Mouse (Mus musculus) bone marrow, adult 2 months (tissue): ENCODE results near the gene Spata5. TPM values are rescaled to one million over a fixed set of nuclear protein-coding genes. Genes with fewer than 3 reads are reported as not detected.

ENCODE experiments used
- H3K27ac ChIP-seq: fragments of 200-500 bp; 2 replicates; pipeline ENCODE4 v1.5.1; 2012; ENCODE audit warnings: low read depth, mild to moderate bottlenecking, control low read depth, inconsistent platforms, low read length; ENCODE audit not compliant: control insufficient read depth, poor library complexity, insufficient read depth
- H3K4me1 ChIP-seq: fragments of 200-500 bp; 2 replicates; pipeline ENCODE4 v1.6.1; 2011; ENCODE audit warnings: low read length; ENCODE audit not compliant: control insufficient read depth, insufficient read depth
- H3K4me3 ChIP-seq: fragments of 200-500 bp; replicated peaks from 2 replicates; pipeline ENCODE3; 2011; ENCODE audit warnings: mild to moderate bottlenecking, low read depth, low read length, control low read depth; ENCODE audit not compliant: control insufficient read depth
- CTCF ChIP-seq: fragments of 200-500 bp; IDR thresholded peaks from 2 replicates; pipeline ENCODE4 v1.5.1; 2011; ENCODE audit warnings: low read length, control low read depth; ENCODE audit not compliant: control insufficient read depth, insufficient read depth
- POLR2A ChIP-seq: fragments of 200-500 bp; IDR thresholded peaks from 2 replicates; pipeline ENCODE4 v1.6.1; 2011; ENCODE audit warnings: low read depth, mild to moderate bottlenecking, control low read depth, low read length, borderline replicate concordance; ENCODE audit not compliant: control insufficient read depth
- WGBS: fragments of 180-500 bp; shearing (Covaris S2); methylation state at CpG from one replicate; pipeline ENCODE4 v1.1.7; 2018; 5-methylcytosine and 5-hydroxymethylcytosine counted together
- polyA plus RNA-seq: library from polyadenylated mRNA; stranded (reverse); fragments of >200 nt; gene quantifications from 2 replicates; pipeline ENCODE4 v1.2.4, GENCODE M21; 2011; ENCODE audit warnings: low replicate concordance; ENCODE audit not compliant: missing spikeins, insufficient read depth, insufficient read length

The Spata5 gene
- polyA plus RNA-seq, 1 experiment: 11.7 TPM

DNA sequence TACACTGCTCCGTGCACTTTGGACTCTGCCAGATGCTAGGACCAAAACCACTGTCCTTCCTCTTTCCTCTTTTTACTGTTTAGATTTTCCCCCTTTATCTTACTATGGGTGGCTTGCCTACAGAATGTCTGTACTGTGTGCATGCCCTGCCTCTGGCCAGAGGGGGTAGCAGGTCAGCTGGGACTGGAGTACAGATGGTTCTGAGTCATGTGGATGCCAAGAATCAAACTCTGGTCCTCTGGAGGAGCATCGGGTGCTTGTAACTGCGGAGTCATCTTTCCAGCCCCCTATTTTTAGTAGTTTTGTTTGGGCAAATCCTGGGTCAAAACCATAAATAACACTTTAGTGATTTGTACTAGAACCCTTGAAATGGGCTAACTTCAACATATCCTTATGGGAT lies 6.2 kb upstream of the Spata5 start:
- H3K4me1 ChIP-seq: no peaks in the 10 kb centered on the region
- H3K4me3 ChIP-seq: no peak overlapping the region
- no peak overlapping the region for H3K27ac ChIP-seq
- no peak for TF ChIP-seq CTCF
- no peak for TF ChIP-seq POLR2A
- WGBS: 82% methylated on average over 3 of the region's 3 CpGs

DNA sequence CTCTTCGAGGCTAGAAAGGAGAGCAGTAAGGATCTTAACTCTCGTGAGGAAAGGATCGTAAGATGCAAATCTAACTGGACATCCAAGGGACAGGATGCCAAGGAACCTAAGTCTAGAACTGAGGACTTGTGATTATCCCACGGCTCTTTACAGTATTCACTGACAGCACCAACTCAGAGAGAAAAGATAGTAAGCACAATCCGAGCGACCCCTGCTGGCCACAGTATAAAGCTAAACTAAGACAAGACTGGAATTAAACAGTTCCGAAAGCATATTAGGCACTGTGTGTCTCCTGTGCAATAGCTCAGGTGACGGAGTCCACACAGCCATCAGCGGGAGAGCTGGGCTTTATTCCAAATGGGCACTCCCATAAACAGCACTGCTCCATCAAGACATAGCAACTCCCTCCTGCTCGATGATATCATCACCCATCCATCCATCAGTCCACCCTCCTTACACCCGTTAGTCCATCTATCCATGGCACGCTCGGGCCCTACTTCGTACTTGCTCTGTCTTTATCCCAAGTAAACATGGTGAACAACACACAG lies 5.2 kb upstream of the Spata5 start:
- TF ChIP-seq CTCF (no peak), POLR2A (no peak)
- Histone ChIP-seq H3K27ac (no peak overlapping the region), H3K4me1 (no peaks in the 10 kb centered on the region), H3K4me3 (no peak overlapping the region)
- 54% methylated on average over 14 of the region's 14 CpGs for WGBS

DNA sequence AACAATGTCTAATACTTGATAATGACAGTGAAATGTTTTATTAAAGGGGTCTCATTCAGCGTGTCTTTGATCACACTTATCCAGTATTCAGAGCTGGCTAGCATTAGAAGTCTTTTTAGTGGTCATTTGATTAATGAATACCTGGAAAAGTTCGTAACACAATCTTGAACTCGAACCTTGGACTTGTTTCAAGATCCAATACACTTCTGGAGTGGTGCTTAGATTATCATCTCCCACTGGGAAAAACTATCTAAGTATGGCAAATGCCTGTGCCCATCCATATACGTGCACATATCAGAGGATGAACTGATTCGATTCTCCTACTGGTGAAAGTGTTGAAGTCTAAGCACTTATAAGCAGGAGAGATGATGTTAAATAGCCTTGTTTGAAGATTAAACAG lies 1.4 kb upstream of the Spata5 start:
- Histone ChIP-seq H3K27ac (no peak overlapping the region), H3K4me3 (no peak overlapping the region), H3K4me1 (no peaks in the 10 kb centered on the region)
- TF ChIP-seq CTCF (no peak), POLR2A (no peak)
- WGBS: 65% methylated on average over 5 of the region's 5 CpGs

DNA sequence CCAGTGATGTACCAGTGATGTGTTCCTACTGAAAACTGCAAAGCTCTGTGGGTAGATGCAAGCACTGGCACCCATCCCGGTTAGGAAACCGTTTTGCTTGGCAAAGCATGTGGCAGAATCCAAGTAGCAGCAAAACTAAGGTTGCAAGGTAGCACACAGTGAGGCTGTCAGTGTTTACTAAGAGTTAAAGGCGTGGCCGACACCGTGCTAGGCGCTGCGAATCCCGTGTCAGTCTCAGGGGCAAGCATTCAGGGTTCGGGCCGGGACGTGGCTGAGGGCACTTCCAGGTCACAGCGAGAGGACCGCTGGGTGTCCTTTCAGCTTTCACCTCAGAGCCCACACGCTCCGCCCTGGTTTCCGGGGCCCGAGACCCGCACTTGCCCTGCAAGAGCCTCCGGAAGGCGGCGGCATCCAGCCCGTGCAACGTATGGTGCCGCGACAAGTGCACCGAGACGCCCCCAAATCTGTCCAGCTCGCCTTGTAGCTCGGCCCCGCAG lies 687 bp upstream of the Spata5 start:
- Histone ChIP-seq H3K4me1 (no peaks in the 10 kb centered on the region), H3K4me3 (peak overlapping the region; percentile 73), H3K27ac (peak overlapping the region; percentile 92)
- TF ChIP-seq CTCF: 0 out of 2 replicates have a peak, but pooled peaks have one; percentile 7
- TF ChIP-seq POLR2A: 0 out of 2 replicates have a peak, but pooled peaks have one; percentile 42
- under 1% methylated on average over 30 of the region's 30 CpGs for WGBS

DNA sequence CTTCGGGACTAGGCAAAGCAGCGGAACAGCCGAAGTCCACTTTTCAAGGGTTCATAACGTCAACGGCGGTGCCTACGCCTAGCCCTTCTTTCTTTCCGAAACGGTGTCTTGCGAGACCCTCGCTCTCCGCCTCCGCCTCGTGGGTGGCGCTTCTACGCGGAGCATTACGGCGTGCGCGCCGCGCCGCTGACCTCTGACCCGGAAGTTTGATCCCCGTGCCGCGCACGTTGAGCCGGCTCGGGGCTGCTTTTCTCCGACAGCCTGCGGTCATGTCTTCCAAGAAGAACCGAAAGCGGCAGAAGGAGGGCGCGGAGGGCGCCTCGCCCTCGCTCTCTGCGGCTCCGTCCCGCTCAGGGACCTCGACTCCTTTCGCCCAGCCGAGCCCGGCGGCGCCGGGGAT lies 376 bp downstream of the Spata5 start, which contains the start of gene Nudt6:
Nudt6 (minus strand) TSS at position 140 of the 400 bp plus-strand sequence.
- Histone ChIP-seq H3K27ac (peak within 1 kb of the TSS; percentile 92), H3K4me3 (peak within 1 kb of the TSS; percentile 95), H3K4me1 (no peaks in the 10 kb centered on the region)
- TF ChIP-seq POLR2A (peak; percentile 77; the same call in 1 of the 2 replicates), CTCF (no peak)
- WGBS: under 1% methylated on average over 50 of the region's 50 CpGs

DNA sequence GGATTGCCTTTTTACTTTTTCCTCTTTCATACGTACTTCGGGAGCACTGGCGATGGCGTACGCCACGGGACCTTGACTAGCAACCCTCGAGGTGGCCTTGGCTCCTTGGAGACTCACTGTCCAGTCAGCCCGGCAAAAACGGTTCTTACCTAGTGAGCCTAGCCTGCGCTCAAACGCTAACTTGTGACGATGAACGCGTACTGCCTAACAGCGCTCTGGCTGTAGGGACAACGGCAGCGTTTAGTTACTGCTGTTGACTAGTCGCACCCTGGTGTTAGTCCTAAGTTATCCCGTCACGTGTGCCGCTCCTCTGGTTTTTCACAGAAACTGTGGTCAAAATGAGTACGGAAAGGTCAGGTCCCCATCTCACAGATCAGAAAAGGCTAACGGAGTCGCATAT lies 945 bp downstream of the Spata5 start:
- peak overlapping the region; percentile 95 for H3K4me3 ChIP-seq
- TF ChIP-seq CTCF (no peak), POLR2A (no peak)
- peak overlapping the region; percentile 87 for H3K27ac ChIP-seq
- WGBS: 0% methylated on average over 24 of the region's 24 CpGs
- H3K4me1 ChIP-seq: no peaks in the 10 kb centered on the region

DNA sequence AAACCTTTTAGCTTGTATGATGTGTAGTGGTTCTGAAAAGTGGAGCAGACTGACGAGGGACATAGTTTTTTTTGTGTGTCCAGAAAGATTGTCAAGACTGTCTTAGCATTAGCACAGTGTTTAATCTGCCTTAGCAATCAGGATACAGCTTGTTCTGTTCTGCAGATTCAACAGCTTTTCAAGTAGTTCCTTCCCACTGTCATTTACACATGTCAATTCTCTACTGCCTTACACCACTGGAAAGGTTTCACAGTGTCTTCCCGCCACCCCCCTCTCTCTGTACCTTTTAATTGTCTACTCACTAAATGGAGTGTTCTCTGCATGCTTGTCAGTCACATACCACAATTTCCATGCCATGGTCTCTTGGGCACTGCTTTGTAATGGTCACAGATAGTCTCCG lies 1.5 kb downstream of the Spata5 start:
- H3K4me3 ChIP-seq: peak overlapping the region; percentile 14
- H3K4me1 ChIP-seq: no peaks in the 10 kb centered on the region
- TF ChIP-seq CTCF (no peak), POLR2A (no peak)
- WGBS: 14% methylated on average over 3 of the region's 3 CpGs
- no peak overlapping the region for H3K27ac ChIP-seq

DNA sequence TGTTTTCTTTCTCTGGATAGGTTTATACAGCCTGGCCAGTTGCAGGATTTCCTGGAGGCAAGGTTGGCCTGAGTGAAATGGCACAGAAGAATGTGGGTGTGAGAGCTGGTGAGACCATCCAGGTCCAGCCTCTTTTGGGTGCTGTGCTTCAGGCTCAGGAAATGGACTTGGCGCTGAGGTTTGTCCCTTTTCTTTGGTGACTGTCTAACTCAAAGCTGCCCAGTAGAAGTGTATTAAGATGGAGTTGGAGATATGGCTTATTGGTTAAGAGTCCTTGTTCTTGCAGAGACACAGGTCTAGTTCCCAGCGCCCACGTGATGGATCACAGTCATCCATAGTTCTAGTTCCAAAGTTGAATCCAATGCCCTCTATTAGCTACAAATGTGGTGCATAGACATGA lies 6.4 kb downstream of the Spata5 start:
- H3K4me1 ChIP-seq: no peaks in the 10 kb centered on the region; the same call in 1 of the 2 replicates
- TF ChIP-seq CTCF: no peak
- TF ChIP-seq POLR2A: no peak
- H3K4me3 ChIP-seq: no peak overlapping the region
- WGBS: 92% methylated on average over 3 of the region's 3 CpGs
- no peak overlapping the region for H3K27ac ChIP-seq
